Mouse (Mus musculus): ENCODE results near the gene Thsd4.

Thsd4 gene

GRCm38 (mm10) chr9:60384751-60385150, 137.1 kb downstream of the Thsd4 start:
- in situ Hi-C loops (cut with MboI; ENCODE audit: unreplicated experiment in 2 of 2) = no loop called here

- in situ Hi-C loops (cut with MboI; ENCODE audit: unreplicated experiment in 2 of 2) = no loop called here
Observed at GRCm38 (mm10) chr9:60382941-60383340, 138.9 kb downstream of the Thsd4 start.

GRCm38 (mm10) chr9:60382526-60382925, 139.3 kb downstream of the Thsd4 start:
- in situ Hi-C loops (cut with MboI; ENCODE audit: unreplicated experiment in 2 of 2) = no loop called here

DNA sequence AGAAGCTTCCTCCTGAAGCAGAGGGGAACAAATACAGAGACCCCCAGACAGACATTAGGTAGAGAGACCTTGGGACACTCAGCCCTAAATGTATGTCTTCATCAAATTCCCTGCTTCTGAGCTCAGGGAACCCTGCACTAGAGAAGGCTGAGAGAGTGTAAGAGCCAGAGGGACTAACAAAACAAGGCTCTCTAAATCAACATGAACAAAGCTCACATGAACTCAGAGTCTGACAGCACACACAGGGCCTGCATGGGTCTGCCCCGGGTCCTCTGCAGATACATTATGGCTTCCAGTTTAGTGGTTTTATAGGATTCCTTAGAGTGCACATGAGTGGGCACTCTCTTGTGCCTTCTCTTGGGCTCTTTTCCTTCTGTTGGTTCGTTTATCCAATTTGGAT, 140.8 kb downstream of the Thsd4 start:
- in situ Hi-C loops (cut with MboI; ENCODE audit: unreplicated experiment in 2 of 2) = no loop called here

- in situ Hi-C loops (cut with MboI; ENCODE audit: unreplicated experiment in 2 of 2) = no loop called here
Observed at GRCm38 (mm10) chr9:60380550-60380949, 141.3 kb downstream of the Thsd4 start.

GRCm38 (mm10) chr9:60378235-60378634, 143.6 kb downstream of the Thsd4 start:
- in situ Hi-C loops (cut with MboI; ENCODE audit: unreplicated experiment in 2 of 2) = no loop called here

DNA sequence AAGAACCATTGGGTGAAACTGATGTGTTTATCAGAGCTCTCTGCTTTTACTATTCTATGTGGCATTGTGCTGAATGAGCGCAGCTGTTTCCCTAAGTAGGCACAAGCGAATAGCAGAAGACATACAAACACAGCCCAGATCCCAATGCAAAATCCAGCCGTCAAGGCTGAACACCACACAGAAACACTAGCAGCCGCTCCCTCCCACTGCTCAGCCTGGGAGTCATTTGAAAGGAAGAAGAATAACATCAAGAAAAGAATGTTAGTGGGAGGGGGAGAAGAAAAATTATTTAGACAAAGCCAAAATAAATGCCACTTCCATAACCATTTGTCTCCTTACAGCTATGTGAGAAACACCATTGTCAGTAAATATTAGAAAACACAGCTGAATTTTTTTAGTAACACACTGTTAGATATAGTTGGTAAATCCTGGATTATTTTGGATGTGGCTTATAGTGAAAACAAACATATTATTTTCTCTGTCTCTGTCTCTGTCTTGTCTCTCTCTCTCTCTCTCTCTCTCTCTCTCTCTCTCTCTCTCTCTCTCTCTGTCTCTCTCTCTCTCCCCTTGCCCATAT, 148.6 kb downstream of the Thsd4 start:
- in situ Hi-C loops (cut with MboI; ENCODE audit: unreplicated experiment in 2 of 2) = no loop called here

DNA sequence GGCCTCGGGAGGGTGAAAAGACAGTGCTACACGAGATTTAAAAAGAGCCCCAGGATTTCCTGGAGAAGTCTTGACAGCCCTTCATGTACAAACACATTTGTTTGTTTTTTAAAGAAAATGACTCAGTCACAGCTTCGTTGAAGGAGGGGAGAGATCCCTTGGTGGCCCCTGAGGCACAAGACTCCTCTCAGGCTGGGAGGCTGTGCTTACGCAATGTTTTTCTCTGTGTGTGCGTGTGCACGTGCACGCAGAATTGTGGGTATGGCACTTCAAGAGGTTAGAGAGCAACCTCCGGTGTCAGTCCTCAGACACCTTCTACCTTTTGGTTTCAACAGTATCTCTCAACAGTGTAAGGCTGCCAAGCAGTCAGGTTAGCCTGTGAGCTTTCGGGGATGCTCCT, 153.3 kb downstream of the Thsd4 start:
- in situ Hi-C loops (cut with MboI; ENCODE audit: unreplicated experiment in 2 of 2) = no loop called here

- in situ Hi-C loops (cut with MboI; ENCODE audit: unreplicated experiment in 2 of 2) = no loop called here
Observed at GRCm38 (mm10) chr9:60367617-60368305, 154.1 kb downstream of the Thsd4 start.

DNA sequence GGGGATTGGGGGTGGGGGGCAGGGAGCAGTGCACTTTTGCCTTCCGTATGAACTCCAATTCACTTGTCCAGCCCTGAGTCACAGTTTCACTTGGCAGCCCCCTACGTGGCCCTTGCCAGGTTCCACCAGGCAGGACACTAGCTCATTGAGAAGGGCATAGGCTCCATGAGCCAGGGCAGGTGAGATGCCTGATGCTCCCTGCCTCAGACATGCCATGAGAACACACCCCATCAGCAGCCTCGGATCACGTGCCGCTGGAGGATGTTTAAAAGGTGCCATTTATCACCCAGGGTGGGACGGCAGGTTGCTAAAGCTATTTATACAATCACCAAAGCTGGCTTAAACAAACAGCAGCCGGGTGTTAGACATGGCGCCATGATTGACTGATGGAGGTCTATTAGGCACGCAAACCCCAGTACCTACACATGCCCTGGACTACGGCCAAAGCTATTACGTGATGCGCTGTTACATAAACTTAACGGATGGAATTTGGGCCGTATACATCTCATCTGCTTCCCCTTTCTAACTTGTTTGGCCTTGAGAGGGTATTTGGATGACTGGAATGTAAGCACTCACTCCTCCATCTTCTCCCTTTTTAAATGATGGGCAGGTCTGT, 157.6 kb downstream of the Thsd4 start:
- in situ Hi-C loops (cut with MboI; ENCODE audit: unreplicated experiment in 2 of 2) = no loop called here

GRCm38 (mm10) chr9:60352351-60352750, 169.5 kb downstream of the Thsd4 start:
- in situ Hi-C loops (cut with MboI; ENCODE audit: unreplicated experiment in 2 of 2) = no loop called here

GRCm38 (mm10) chr9:60351153-60351552, 170.7 kb downstream of the Thsd4 start:
- in situ Hi-C loops (cut with MboI; ENCODE audit: unreplicated experiment in 2 of 2) = no loop called here

DNA sequence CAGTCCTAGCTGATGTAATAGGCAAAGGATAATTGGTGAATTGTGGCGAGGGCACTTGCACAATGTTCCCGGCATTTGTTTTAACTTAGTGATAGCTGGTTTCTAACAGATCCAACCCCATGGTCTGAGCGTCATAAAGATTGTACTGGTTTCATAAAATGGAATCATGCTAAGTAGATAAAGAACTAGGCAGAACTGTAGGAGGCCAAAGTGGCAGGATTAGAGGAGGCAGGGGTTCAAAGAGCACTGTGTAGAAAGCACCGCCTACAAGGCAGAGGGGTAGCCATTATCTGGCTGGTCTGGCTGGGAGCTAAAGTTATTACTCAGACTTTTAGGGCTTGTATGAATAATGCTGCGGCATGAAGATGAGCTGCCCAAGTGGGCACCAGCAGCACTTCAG, 185.7 kb downstream of the Thsd4 start:
- in situ Hi-C loops (cut with MboI; ENCODE audit: unreplicated experiment in 2 of 2) = no loop called here

DNA sequence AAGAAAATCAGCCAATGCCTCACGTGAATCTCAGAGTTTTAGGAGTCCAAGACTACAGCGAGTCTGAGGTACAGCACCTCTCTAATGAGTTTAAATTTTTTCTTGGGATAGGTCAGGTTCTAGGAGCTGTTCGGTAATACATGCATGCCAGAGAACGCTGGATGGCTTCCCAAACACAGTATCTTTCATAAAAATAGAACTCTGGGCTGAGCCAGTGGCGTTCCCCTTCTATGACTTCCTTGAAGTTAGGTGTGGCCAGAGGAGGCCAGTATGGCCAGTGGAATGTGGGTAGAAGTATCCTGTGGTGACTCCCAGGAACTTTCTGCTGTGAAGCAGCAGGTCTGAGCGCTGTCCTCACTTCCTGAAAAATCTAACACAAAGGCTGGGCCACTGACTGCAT, 186.4 kb downstream of the Thsd4 start:
- in situ Hi-C loops (cut with MboI; ENCODE audit: unreplicated experiment in 2 of 2) = no loop called here

DNA sequence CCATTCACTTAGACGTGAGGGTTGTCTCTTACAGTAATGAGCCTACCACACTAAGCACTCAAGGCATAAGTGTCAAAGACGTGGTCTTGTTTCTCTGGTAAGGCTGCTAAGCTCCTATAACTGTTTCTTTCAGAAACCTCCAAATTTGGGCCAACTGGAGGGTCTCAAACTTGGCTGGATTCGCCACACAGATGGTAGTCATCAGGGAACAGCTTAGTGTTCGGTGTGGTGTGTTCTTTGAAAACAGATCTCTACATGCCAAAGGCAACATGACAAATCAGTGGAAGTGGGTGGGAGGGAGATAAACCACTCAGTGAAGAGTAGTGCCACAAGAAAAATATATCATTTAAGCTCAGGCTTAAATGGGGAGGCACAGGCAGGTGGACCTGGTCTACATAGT, 191.9 kb downstream of the Thsd4 start:
- in situ Hi-C loops (cut with MboI; ENCODE audit: unreplicated experiment in 2 of 2) = no loop called here

DNA sequence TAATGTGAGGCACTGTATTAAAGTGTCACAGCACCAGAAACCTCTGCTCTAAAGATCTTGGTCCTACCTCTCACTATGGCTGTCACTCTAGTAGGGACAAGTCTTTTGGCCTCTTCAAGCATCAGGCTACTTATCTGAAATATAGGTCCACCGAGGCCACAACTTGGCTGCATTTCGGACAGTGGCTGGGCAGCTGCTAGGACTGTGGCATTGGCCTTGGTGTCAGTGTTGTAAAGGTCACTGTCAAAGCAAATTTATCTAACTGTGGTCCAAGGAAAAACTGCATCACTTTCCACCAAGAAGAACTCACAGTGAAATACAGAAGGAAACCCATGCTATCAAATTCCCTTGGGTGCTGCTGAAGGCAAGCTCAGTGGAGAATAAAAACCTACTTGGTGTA, 197.1 kb downstream of the Thsd4 start:
- in situ Hi-C loops (cut with MboI; ENCODE audit: unreplicated experiment in 2 of 2) = no loop called here

DNA sequence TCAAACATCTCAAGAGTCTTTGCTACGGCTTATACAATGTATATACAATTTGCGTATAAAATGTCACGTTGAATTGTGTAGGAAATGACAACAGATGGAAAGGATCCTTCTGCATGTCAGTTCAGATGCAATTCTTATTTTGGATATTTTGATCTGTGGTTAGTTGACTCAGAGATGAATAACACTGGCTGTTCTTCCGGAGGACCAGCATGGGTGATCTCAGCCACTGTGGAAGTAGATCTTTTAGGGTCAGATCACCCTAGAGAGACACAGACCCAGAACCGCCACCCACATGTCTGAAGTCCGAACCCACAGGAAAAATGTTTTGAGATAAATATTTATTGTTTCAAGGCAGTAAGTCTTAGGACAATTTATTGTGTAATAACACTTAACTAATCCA, 198.4 kb downstream of the Thsd4 start:
- in situ Hi-C loops (cut with MboI; ENCODE audit: unreplicated experiment in 2 of 2) = no loop called here

DNA sequence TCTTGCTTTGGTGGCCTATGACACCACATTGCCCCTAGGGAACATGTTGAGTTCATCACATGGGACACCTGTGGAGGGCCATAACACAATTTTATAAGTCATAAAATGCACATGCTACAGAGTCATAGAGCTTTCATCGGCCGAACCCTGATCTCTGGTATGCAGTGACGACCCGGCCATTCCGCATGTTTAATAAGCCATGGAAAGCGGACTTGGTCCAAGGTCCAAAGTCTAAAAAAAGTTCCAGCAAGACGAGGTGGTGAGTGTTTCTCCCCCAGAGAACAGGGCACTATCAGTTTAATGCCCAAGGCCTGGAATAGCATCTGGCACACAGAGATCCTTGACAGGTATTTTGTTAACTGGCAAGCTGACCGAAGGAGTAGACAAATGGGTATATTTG, 204.6 kb downstream of the Thsd4 start:
- in situ Hi-C loops (cut with MboI; ENCODE audit: unreplicated experiment in 2 of 2) = no loop called here

- in situ Hi-C loops (cut with MboI; ENCODE audit: unreplicated experiment in 2 of 2) = no loop called here
Observed at GRCm38 (mm10) chr9:60316510-60316909, 205.3 kb downstream of the Thsd4 start.

- in situ Hi-C loops (cut with MboI; ENCODE audit: unreplicated experiment in 2 of 2) = no loop called here
Observed at GRCm38 (mm10) chr9:60315533-60315932, 206.3 kb downstream of the Thsd4 start.

DNA sequence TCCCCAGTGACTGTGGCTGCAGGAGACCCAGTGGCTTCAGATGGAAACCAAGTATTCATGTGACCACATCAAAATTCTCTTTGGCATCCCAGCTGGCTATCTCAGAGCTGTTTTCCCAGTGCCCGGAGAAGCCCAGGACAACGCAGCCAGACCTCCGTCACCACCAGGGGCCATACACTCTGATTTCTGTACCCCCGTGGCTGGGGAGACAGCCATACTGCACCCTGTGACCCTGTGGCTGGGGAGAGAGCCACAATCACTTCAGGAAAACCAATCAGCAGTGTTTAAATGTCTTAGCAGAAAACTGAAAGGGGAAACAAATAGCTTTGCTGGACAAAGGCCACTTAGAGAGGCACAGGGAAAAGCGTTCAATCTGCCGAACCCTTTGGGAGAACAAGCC, 208.2 kb downstream of the Thsd4 start:
- in situ Hi-C loops (cut with MboI; ENCODE audit: unreplicated experiment in 2 of 2) = no loop called here

- in situ Hi-C loops (cut with MboI; ENCODE audit: unreplicated experiment in 2 of 2) = no loop called here
Observed at GRCm38 (mm10) chr9:60312670-60313069, 209.2 kb downstream of the Thsd4 start.
